Mouse (Mus musculus) cortical plate, adult 2 months (tissue): ENCODE data around the gene Papolg.

Experiments
- CTCF ChIP-seq: fragments of 200-500 bp; IDR thresholded peaks from 2 replicates; pipeline ENCODE4 v1.5.1; 2011; ENCODE audit warnings: mild to moderate bottlenecking, control low read depth, low read length; ENCODE audit not compliant: insufficient read depth; ENCODE audit errors: extremely low read depth
- POLR2A ChIP-seq: fragments of 200-500 bp; IDR thresholded peaks from 2 replicates; pipeline ENCODE4 v1.6.1; 2011; ENCODE audit warnings: mild to moderate bottlenecking, low read length, control low read depth; ENCODE audit not compliant: insufficient read depth; ENCODE audit errors: extremely low read depth

- TF ChIP-seq CTCF (no peak), POLR2A (no peak)
Observed at GRCm38 (mm10) chr11:23927643-23928042, 32.6 kb upstream of the Papolg start.
